Mouse (Mus musculus) MEL (cell line): ENCODE measurements around the gene Fmn2. TPM values are rescaled to one million over a fixed set of nuclear protein-coding genes. Genes with fewer than 3 reads are reported as not detected.

ENCODE experiments used
- DNase-seq: peaks from one replicate; pipeline ENCODE4 v3.0.0; 2011; ENCODE audit warnings: low read depth, low spot score
- H3K27ac ChIP-seq: 2 replicates; pipeline ENCODE4 v1.5.1; 2012; ENCODE audit warnings: low read depth, mild to moderate bottlenecking, control low read depth, low read length, moderate library complexity; ENCODE audit not compliant: control insufficient read depth
- H3K27me3 ChIP-seq, 2 experiments: fragments of 150-350 bp in 1 of 2; sonication (generic) in 1 of 2; 2 replicates each; pipeline ENCODE4 v1.6.1; 2012; ENCODE audit warnings: low read length in 2 of 2, mild to moderate bottlenecking in 2 of 2, improper control_type of control experiment in 1 of 2, moderate library complexity in 1 of 2; ENCODE audit not compliant: insufficient read depth in 2 of 2, control insufficient read depth in 1 of 2
- H3K36me3 ChIP-seq, 2 experiments: 2 replicates each; pipeline ENCODE4 v1.6.1; 2012 to 2014; ENCODE audit warnings: low read length in 2 of 2, improper control_type of control experiment in 1 of 2, inconsistent platforms in 1 of 2, mild to moderate bottlenecking in 1 of 2; ENCODE audit not compliant: insufficient read depth in 2 of 2, control insufficient read depth in 1 of 2
- H3K4me1 ChIP-seq, 2 experiments: fragments of 150-350 bp in 1 of 2; sonication (generic) in 1 of 2; 2 replicates each; pipeline ENCODE4 v1.6.1; 2012; ENCODE audit warnings: low read length in 2 of 2, improper control_type of control experiment in 1 of 2, mild to moderate bottlenecking in 1 of 2; ENCODE audit not compliant: insufficient read depth in 2 of 2, control insufficient read depth in 1 of 2
- H3K4me3 ChIP-seq, 2 experiments: fragments of 150-350 bp in 1 of 2; sonication (generic) in 1 of 2; 2 replicates each; pipeline ENCODE4 v1.5.1; 2012; ENCODE audit warnings: low read depth in 2 of 2, low read length in 2 of 2, mild to moderate bottlenecking in 2 of 2, moderate library complexity in 2 of 2, control low read depth in 1 of 2, improper control_type of control experiment in 1 of 2; ENCODE audit not compliant: control insufficient read depth in 1 of 2, insufficient read depth in 1 of 2
- H3K79me2 ChIP-seq: 2 replicates; pipeline ENCODE4 v1.6.1; 2012; ENCODE audit warnings: mild to moderate bottlenecking, low read length, moderate library complexity; ENCODE audit not compliant: control insufficient read depth, poor library complexity, insufficient read depth
- H3K9ac ChIP-seq: 2 replicates; pipeline ENCODE4 v1.6.1; 2012; ENCODE audit warnings: low read depth, mild to moderate bottlenecking, control low read depth, low read length, moderate library complexity; ENCODE audit not compliant: control insufficient read depth, poor library complexity, severe bottlenecking
- H3K9me3 ChIP-seq: fragments of 150-350 bp; sonication (generic); replicated peaks from 2 replicates; pipeline ENCODE4 v1.6.1; 2012; ENCODE audit warnings: mild to moderate bottlenecking, low read length, improper control_type of control experiment, moderate library complexity; ENCODE audit not compliant: insufficient read depth
- CHD1 ChIP-seq: IDR thresholded peaks from 2 replicates; pipeline ENCODE4 v1.6.1; 2012; ENCODE audit warnings: low read depth, mild to moderate bottlenecking, inconsistent platforms, low read length, improper control_type of control experiment
- E2F4 ChIP-seq: IDR thresholded peaks from 2 replicates; pipeline ENCODE4 v1.6.1; 2011; ENCODE audit warnings: low read depth, low read length, improper control_type of control experiment, borderline replicate concordance
- ELF1 ChIP-seq: IDR thresholded peaks from 2 replicates; pipeline ENCODE4 v1.6.1; 2014; ENCODE audit warnings: low read depth, mild to moderate bottlenecking, inconsistent platforms, low read length, improper control_type of control experiment, moderate library complexity
- EP300 ChIP-seq, 2 experiments: IDR thresholded peaks; 2 replicates each; pipeline ENCODE4 v1.6.1; 2011; ENCODE audit warnings: improper control_type of control experiment in 2 of 2, low read length in 2 of 2, low read depth in 1 of 2, mild to moderate bottlenecking in 1 of 2
- ETS1 ChIP-seq: IDR thresholded peaks from 2 replicates; pipeline ENCODE4 v1.6.1; 2012; ENCODE audit warnings: low read depth, mild to moderate bottlenecking, inconsistent platforms, low read length, improper control_type of control experiment, moderate library complexity
- GATA1 ChIP-seq: IDR thresholded peaks from 2 replicates; pipeline ENCODE4 v1.6.1; 2011; ENCODE audit warnings: low read depth, low read length, improper control_type of control experiment
- JUND ChIP-seq: IDR thresholded peaks from 2 replicates; pipeline ENCODE4 v1.6.1; 2011; ENCODE audit warnings: low read depth, mild to moderate bottlenecking, improper control_type of control experiment, low read length
- KAT2A ChIP-seq: conservative IDR thresholded peaks from 2 replicates; pipeline ENCODE4 v1.6.1; 2012; ENCODE audit warnings: low read depth, low read length, improper control_type of control experiment, inconsistent platforms
- MAFK ChIP-seq: IDR thresholded peaks from 2 replicates; pipeline ENCODE4 v1.6.1; 2011; ENCODE audit warnings: low read depth, mild to moderate bottlenecking, low read length, improper control_type of control experiment, borderline replicate concordance
- MAX ChIP-seq: IDR thresholded peaks from 2 replicates; pipeline ENCODE4 v1.6.1; 2011; ENCODE audit warnings: low read length, improper control_type of control experiment
- MAZ ChIP-seq: IDR thresholded peaks from 2 replicates; pipeline ENCODE4 v1.6.1; 2012; ENCODE audit warnings: low read depth, mild to moderate bottlenecking, inconsistent platforms, low read length, improper control_type of control experiment
- MYC ChIP-seq: IDR thresholded peaks from 2 replicates; pipeline ENCODE4 v1.6.1; 2011; ENCODE audit warnings: low read depth, mild to moderate bottlenecking, low read length, improper control_type of control experiment, moderate library complexity
- NELFE ChIP-seq: IDR thresholded peaks from 2 replicates; pipeline ENCODE4 v1.6.1; 2011; ENCODE audit warnings: low read depth, low read length, improper control_type of control experiment
- POLR2AphosphoS2 ChIP-seq: IDR thresholded peaks from 2 replicates; pipeline ENCODE4 v1.6.1; 2011; ENCODE audit warnings: low read length, improper control_type of control experiment
- POLR2AphosphoS5 ChIP-seq: IDR thresholded peaks from 2 replicates; pipeline ENCODE4 v1.6.1; 2012; ENCODE audit warnings: low read depth, borderline replicate concordance, mild to moderate bottlenecking, inconsistent platforms, low read length, moderate library complexity, mixed read lengths
- RCOR1 ChIP-seq: IDR thresholded peaks from 2 replicates; pipeline ENCODE4 v1.6.1; 2012; ENCODE audit warnings: low read depth, mild to moderate bottlenecking, inconsistent platforms, low read length, improper control_type of control experiment
- SMC3 ChIP-seq: IDR thresholded peaks from 2 replicates; pipeline ENCODE4 v1.6.1; 2011; ENCODE audit warnings: low read depth, low read length, improper control_type of control experiment
- TAL1 ChIP-seq: IDR thresholded peaks from 2 replicates; pipeline ENCODE4 v1.6.1; 2012; ENCODE audit warnings: mild to moderate bottlenecking, inconsistent platforms, low read length, moderate library complexity, mixed read lengths
- TBP ChIP-seq: IDR thresholded peaks from 2 replicates; pipeline ENCODE4 v1.8.0; 2011; ENCODE audit warnings: low read depth, low read length, improper control_type of control experiment
- TCF12 ChIP-seq: IDR thresholded peaks from 2 replicates; pipeline ENCODE4 v1.6.1; 2014; ENCODE audit warnings: low read depth, mild to moderate bottlenecking, inconsistent platforms, low read length, improper control_type of control experiment, moderate library complexity
- USF2 ChIP-seq, 2 experiments: IDR thresholded peaks; 2 replicates each; pipeline ENCODE4 v1.6.1; 2011 to 2012; ENCODE audit warnings: improper control_type of control experiment in 2 of 2, low read length in 2 of 2, borderline replicate concordance in 1 of 2, inconsistent platforms in 1 of 2, low read depth in 1 of 2, mild to moderate bottlenecking in 1 of 2; ENCODE audit not compliant: insufficient read depth in 1 of 2
- ZC3H11A ChIP-seq: IDR thresholded peaks from 2 replicates; pipeline ENCODE4 v1.6.1; 2012; ENCODE audit warnings: low read depth, mild to moderate bottlenecking, inconsistent platforms, low read length, improper control_type of control experiment
- ZKSCAN1 ChIP-seq: IDR thresholded peaks from 2 replicates; pipeline ENCODE4 v1.6.1; 2012; ENCODE audit warnings: low read depth, mild to moderate bottlenecking, inconsistent platforms, low read length, improper control_type of control experiment, moderate library complexity
- ZMIZ1 ChIP-seq: IDR thresholded peaks from 2 replicates; pipeline ENCODE4 v1.6.1; 2012; ENCODE audit warnings: low read depth, mild to moderate bottlenecking, inconsistent platforms, low read length, improper control_type of control experiment, moderate library complexity
- polyA plus RNA-seq, 2 experiments: library from polyadenylated mRNA; stranded (reverse) in 1 of 2; unstranded in 1 of 2; fragments of >175 nt in 1 of 2; fragments of >200 nt in 1 of 2; gene quantifications; 2 replicates each; pipeline versions ENCODE4 v1.2.1 to v1.2.4; 2012; ENCODE audit warnings: low replicate concordance in 2 of 2, low read depth in 1 of 2; ENCODE audit not compliant: insufficient read length in 2 of 2, insufficient read depth in 1 of 2, missing spikeins in 1 of 2
- total RNA-seq: library from RNA; depleted of rRNA; stranded (reverse); fragments of 300-350 nt; gene quantifications from 2 replicates; pipeline ENCODE4 v1.2.3, GENCODE M21; 2012

The Fmn2 gene
- total and polyA plus RNA-seq, 3 experiments: not detected

- Histone ChIP-seq H3K4me1 (no peaks in the 10 kb centered on the region), H3K9ac (no peak overlapping the region), H3K4me3 (no peak overlapping the region), H3K36me3 (no peaks in the 10 kb centered on the region), H3K27ac (no peak overlapping the region), H3K27me3 (no peaks in the 10 kb centered on the region; a peak in 1 of 4 replicates), H3K9me3 (no peaks in the 10 kb centered on the region)
- TF ChIP-seq EP300 (IDR thresholded peaks at IDR 0.05; ENCODE audit: low read depth in 1 of 2, low read length in 2 of 2) (no peak), POLR2AphosphoS2 (no peak), ZC3H11A (no peak), USF2 (IDR thresholded peaks at IDR 0.05; ENCODE audit: borderline replicate concordance in 1 of 2, insufficient read depth in 1 of 2, low read depth in 1 of 2, low read length in 2 of 2) (no peak), TBP (no peak), NELFE (no peak), GATA1 (no peak), SMC3 (no peak), MAZ (no peak), CHD1 (no peak), TCF12 (no peak), ZMIZ1 (no peak), MAFK (no peak), POLR2AphosphoS5 (no peak), ELF1 (no peak)
- TF ChIP-seq, all 39 proteins: peak for 0
- no peaks in the 10 kb centered on the region for H3K79me2 ChIP-seq
- DNase-seq: no peak
Observed at GRCm38 (mm10) chr1:174719729-174720458, 218.3 kb downstream of the Fmn2 start.

- H3K79me2 ChIP-seq: no peaks in the 10 kb centered on the region
- H3K36me3 ChIP-seq: no peaks in the 10 kb centered on the region
- no peak overlapping the region for H3K27ac ChIP-seq
- TF ChIP-seq MAZ: no peak
- TF ChIP-seq ZKSCAN1: no peak
- no peak for TF ChIP-seq ZC3H11A
- TF ChIP-seq ELF1: no peak
- no peak for TF ChIP-seq ETS1
- no peak for TF ChIP-seq MAX
- no peak for TF ChIP-seq RCOR1
- no peak for TF ChIP-seq MYC
- TF ChIP-seq KAT2A: no peak
- no peak for TF ChIP-seq TAL1
- no peak for TF ChIP-seq TCF12
- no peak for TF ChIP-seq JUND
- no peak for TF ChIP-seq E2F4
- DNase-seq: no peak
- H3K4me3 ChIP-seq: no peak overlapping the region
- H3K9ac ChIP-seq: no peak overlapping the region
- H3K27me3 ChIP-seq: no peaks in the 10 kb centered on the region
- H3K9me3 ChIP-seq: no peaks in the 10 kb centered on the region
- no peaks in the 10 kb centered on the region for H3K4me1 ChIP-seq
Observed at GRCm38 (mm10) chr1:174728771-174729170, 227.1 kb downstream of the Fmn2 start.
